Mouse (Mus musculus): Measurements from ENCODE around the gene Slc9a4.
"Not testable (repeated sequence)": the region's sequence is repeated elsewhere in the genome, so short reads cannot be mapped to it uniquely, and the experiment has no call there.

Slc9a4 gene

DNA sequence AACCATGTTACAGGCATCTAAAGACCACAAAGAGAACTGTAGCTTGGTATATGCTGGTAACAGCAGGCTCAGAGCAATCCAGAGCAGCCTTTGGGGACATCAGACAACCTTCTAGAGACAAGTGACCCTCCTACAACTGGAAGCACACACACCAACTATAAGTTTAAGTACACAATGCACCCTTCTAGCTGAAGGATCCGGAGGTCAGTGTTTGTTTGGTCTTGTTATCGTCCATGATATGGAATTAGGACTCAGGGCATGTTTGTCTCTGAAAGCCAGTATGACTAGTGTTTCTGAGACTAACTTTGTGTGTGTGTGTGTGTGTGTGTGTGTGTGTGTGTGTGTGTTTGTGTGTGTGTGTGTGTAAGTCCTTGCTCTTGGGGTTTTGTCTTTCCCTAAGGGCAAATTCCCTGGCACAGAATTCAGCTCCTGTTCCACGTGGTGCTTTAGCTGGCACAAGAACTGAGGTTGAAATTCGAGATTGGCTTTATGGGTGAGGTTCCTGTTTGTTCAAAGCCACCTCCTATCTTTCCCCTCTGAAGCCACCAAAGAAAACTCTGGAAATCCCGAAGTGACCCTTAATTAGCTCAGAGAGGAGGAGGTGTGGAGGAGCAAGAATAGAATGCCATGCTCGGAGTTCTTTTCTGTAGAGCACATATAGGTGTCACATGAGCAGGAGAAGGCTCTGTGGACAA, 71.1 kb downstream of the Slc9a4 start:
- CTCF ChIA-PET: no interaction called here

GRCm38 (mm10) chr1:40657035-40657434, 77.2 kb downstream of the Slc9a4 start:
- CTCF ChIA-PET: no interaction called here

GRCm38 (mm10) chr1:40657978-40658496, 78.2 kb downstream of the Slc9a4 start:
- CTCF ChIA-PET: no interaction called here

- CTCF ChIA-PET: no interaction called here
Observed at GRCm38 (mm10) chr1:40659017-40659416, 79.1 kb downstream of the Slc9a4 start.

GRCm38 (mm10) chr1:40659496-40659895, 79.6 kb downstream of the Slc9a4 start:
- CTCF ChIA-PET: no interaction called here

DNA sequence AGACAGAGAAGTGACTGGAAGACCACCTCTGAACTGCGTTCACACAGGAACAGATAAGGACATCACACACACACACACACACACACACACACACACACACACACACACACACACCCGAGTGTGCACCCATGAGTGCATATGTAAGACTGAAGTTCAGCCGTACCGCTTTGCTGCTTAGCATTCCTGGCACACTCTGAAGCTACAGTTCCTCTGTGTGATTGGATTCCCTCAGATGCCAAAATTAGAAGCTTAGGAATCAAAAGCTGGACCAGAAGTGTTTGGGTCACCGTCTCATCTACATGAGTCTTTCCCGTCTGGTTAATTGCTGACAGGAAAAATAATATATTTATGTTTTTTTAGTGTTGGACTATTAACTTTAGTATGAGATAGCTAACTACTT, 81.0 kb downstream of the Slc9a4 start:
- CTCF ChIA-PET: no interaction called here

GRCm38 (mm10) chr1:40665401-40666370, 85.8 kb downstream of the Slc9a4 start:
- CTCF ChIA-PET: no interaction called here

DNA sequence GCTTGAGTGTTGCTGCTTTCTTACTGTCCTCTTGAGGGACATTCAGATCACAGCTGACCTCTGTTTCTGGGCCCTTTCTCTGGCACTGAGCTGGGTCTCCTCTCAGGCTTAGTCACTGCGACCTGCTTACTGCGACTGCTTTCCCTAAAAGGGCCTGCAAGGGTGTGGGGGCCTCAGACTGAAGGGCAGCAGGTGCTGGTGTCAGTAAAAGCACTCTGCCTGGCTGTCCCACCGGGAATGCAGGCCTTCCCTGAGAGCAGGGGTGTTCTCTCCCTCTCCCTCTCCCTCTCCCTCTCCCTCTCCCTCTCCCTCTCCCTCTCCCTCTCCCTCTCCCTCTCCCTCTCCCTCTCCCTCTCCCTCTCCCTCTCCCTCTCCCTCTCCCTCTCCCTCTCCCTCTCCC, 87.6 kb downstream of the Slc9a4 start:
- CTCF ChIA-PET: not testable (repeated sequence)

- CTCF ChIA-PET: no interaction called here
Observed at GRCm38 (mm10) chr1:40670025-40670424, 90.1 kb downstream of the Slc9a4 start.

- CTCF ChIA-PET: no interaction called here
Observed at GRCm38 (mm10) chr1:40671490-40671889, 91.6 kb downstream of the Slc9a4 start.

DNA sequence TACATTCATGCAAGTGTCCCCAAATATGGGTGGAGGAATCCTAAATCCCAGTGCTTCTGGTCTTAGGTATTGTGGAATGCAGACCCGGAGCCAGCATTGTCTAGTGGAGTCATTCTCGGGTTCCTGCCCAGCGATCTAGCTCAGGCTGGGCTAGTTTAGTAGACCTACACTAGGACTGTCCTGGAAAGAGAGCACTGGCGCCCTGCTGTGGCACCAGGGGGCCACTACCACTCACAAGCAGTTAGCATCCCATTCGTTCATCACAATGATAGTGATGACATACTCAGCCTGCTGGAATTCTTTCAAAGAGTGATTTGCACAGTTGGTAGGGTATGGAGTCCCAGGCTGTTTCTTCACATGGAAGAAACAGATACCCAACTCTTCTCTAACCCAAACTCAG, 97.4 kb downstream of the Slc9a4 start:
- CTCF ChIA-PET: no interaction called here
